Mouse (Mus musculus) adrenal gland (tissue): ENCODE data around the gene Mtus2.

Experiments used
- intact Hi-C: fragments of 180-260 bp; cut with DNase I; formaldehyde crosslinking; loops from one replicate; pipeline ENCODE4 v1.15.1; 2025

The Mtus2 gene

GRCm38 (mm10) chr5:148328982-148329381 lies 371.9 kb downstream of the Mtus2 start:
- intact Hi-C loops, result loop anchor here (10.0 kb wide), 1 partner anchor 206 kb away; no protein-coding TSS in a partner anchor

- intact Hi-C loops, result loop anchor here (2.0 kb wide), 1 partner anchor 453 kb away; no protein-coding TSS in a partner anchor
Measured at GRCm38 (mm10) chr5:148331229-148331776, 374.2 kb downstream of the Mtus2 start.

DNA sequence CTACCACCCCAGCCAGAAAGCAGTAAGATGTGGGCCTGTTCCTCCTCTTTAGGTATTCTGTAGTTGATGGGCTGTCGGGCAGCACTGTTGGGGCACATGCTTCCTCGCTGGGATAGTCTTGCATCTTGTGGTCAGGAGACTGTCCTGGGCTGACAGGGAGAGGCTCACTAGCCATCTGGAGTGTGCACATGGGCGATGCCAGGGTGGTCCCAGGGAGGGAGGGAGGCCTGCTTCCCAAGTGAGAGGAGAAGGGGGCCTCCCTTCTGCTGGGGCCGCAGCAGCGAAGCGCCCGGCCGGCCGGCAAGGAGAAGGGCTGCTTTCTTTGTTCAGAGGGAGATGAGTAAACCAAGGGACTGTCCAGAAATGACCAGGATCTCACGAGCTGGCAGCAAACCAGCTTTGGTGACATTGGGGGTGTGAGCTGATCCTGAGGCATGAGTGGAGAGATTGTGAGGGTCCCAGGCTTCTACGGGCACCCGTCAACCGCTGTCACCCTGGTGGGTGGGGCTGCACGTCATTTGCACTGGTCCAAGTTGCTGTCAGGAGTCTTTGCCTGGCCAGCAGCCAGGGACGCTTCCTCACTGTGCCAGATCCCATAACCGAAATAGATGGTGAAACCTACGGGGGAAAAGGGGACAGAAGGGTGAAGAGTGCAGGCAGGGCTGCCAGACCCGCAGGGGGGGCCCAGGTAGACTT lies 375.0 kb downstream of the Mtus2 start:
- intact Hi-C loops, result loop anchor here (2.0 kb wide), 2 partner anchors 121 to 453 kb away; no protein-coding TSS in a partner anchor

DNA sequence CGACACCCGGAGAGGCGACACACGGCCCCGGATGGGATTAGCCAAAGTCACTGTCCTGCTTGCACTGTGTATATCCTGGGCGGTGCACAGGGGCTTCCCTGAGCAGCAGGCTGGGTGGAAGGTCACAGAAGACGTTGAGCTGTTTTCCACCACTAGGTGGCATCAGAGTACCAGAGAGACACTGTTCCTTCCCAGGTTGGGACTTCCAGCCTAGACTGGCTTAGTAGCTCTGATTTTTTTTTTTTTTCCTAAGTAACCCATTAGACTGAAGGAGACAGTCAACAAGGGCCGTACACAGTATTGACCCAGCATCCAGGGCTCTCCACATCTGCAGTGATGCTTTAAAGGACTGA lies 375.5 kb downstream of the Mtus2 start:
- intact Hi-C loops, result loop anchor here (2.0 kb wide), 1 partner anchor 120 kb away; no protein-coding TSS in a partner anchor

DNA sequence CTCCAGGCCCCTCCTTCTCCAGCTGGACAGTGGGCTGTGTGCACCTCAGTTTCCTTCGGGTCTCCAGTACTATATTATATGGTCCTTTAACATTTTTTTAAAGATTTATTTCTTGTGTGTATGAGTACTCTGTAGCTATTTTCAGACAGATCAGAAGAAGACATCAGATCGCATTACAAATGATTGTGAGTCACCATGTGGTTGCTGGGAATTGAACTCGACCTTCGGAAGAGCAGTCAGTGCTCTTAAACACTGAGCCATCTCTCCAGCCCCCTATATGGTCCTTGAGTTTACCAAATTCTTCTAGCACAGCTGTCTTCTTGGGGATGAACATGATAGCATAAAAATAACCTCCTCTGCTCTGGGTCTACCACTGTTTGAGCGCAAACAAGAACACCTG lies 382.0 kb downstream of the Mtus2 start:
- intact Hi-C loops, result no loop called here

- intact Hi-C loops, result loop anchor here (5.0 kb wide), 1 partner anchor 40 kb away; no protein-coding TSS in a partner anchor
Measured at GRCm38 (mm10) chr5:148342061-148342741, 385.1 kb downstream of the Mtus2 start.

DNA sequence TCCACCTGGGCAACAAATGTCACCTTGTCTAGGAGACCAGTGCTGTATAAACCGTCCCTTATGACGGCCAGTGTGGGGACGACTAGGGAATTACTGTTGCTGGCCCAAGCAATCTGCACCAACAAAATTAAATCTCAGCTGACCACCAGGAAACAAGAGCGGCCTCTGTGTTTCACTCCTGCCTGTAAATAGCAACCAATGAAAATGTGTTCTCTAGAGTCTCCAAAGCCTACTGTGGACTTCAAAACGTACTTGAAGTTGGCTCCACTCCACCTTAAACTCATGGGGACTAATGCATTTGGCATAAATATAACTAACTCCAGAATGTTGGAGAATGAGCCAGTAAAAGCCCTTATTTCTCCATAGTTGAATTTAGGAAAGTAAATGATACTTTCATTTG lies 387.3 kb downstream of the Mtus2 start:
- intact Hi-C loops, result loop anchor here (5.0 kb wide), 1 partner anchor 38 kb away; no protein-coding TSS in a partner anchor

DNA sequence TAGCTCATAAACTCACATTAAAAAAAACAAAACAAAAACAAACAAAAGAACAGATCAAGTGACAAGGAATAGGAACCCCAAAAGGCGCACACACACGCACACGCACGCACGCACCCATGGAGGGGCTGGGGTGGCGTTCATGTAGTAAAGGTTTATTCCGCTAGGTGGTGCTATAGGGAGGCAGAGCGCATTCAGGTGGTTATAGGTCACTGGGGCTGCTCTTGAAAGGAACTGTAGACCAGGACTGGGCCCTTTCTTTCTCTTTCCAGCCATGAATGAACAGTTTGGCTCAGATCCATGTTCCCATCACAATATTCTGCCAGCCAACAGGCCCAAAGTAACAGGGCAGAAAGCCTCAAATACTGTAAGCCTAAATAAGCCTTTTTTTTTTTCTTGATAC lies 389.4 kb downstream of the Mtus2 start:
- intact Hi-C loops, result no loop called here

GRCm38 (mm10) chr5:148348153-148348552 lies 391.0 kb downstream of the Mtus2 start:
- intact Hi-C loops, result no loop called here

- intact Hi-C loops, result no loop called here
Measured at GRCm38 (mm10) chr5:148349327-148350011, 392.3 kb downstream of the Mtus2 start.

- intact Hi-C loops, result no loop called here
Measured at GRCm38 (mm10) chr5:148353429-148353828, 396.3 kb downstream of the Mtus2 start.

DNA sequence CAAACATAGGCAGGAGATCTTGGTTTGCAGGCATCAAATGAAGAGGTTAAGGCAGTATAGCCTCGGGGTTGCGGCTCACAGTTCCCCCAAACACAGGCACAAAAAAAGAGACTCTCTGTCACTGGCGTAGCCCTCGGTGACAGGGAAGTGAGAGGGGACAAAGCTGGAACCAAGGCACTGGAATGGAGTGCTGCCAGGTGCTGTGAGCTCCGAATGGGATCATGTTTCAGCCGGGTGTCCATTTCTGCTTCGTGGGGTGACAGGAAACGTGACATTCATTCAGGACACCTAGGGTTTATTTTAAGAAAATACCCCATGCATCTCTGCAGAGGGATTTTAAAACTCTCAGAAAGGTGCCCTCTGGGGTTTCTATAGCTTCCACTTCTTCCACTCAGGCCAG lies 397.4 kb downstream of the Mtus2 start:
- intact Hi-C loops, result no loop called here

- intact Hi-C loops, result no loop called here
Measured at GRCm38 (mm10) chr5:148355822-148356221, 398.7 kb downstream of the Mtus2 start.

DNA sequence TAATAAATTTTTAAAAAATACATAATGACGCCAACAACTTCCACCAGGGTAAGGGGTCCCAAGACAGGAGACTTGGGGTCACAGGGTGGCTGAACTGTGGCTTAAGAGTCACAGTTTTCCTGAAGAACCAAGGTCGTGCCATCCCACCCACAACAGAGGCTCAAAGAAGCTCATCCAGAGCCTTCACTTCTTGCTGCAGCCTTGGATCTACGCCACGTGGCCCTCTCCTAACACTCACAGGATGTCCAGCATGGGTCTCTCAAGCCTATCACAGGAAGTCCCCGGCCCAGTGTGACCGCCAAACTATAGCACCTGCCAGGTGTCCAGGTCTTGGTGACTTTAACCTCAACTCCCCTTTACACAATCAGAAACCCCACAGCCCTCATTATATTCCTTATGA lies 400.0 kb downstream of the Mtus2 start:
- intact Hi-C loops, result no loop called here

GRCm38 (mm10) chr5:148359131-148359530 lies 402.0 kb downstream of the Mtus2 start:
- intact Hi-C loops, result no loop called here

GRCm38 (mm10) chr5:148360922-148361758 lies 404.0 kb downstream of the Mtus2 start:
- intact Hi-C loops, result no loop called here

GRCm38 (mm10) chr5:148361759-148362010 lies 404.6 kb downstream of the Mtus2 start:
- intact Hi-C loops, result no loop called here

- intact Hi-C loops, result no loop called here
Measured at GRCm38 (mm10) chr5:148362296-148362695, 405.2 kb downstream of the Mtus2 start.

DNA sequence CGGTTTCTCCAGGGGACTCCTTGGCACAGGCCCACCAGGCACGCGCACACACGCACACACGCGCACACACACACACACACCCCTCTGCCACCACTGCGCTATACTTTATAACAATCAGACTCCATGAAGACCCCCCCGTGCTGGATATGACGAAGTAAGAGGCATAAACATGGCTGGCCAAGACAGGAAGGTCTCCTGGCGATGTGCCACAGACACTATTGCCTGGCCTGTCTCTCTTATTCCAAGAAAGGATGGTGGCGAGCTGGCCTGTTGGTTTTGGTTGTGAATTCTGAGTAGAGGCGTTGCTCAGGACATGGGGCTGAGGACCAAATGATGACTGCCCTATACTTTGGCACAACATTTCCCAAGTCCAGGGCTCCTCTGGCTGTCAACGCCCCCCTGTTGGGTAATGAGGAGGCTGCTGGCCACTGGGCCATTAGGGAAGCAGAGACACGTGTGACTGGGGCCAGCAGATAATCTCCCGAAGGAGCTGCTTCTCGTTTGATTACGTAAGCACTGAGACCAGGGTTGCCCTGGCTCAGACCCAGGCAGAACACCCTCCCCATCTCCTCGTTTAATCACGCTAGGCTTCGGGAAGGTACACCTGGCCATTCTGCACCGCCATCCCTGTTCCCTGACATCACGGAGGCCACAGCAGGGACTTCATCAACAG lies 406.5 kb downstream of the Mtus2 start:
- intact Hi-C loops, result no loop called here
